Mouse (Mus musculus) myocyte (in vitro differentiated cells): ENCODE results near the gene Eif5b. TPM values are rescaled to one million over a fixed set of nuclear protein-coding genes. Genes with fewer than 3 reads are reported as not detected.
"Not testable (repeated sequence)": the region's sequence is repeated elsewhere in the genome, so short reads cannot be mapped to it uniquely, and the experiment has no call there.

Source experiments
- H3K27me3 ChIP-seq: one replicate; pipeline ENCODE4 v1.6.1; 2011; ENCODE audit not compliant: control insufficient read depth, insufficient read depth, insufficient read length
- H3K36me3 ChIP-seq: one replicate; pipeline ENCODE4 v1.6.1; 2011; ENCODE audit not compliant: control insufficient read depth, insufficient read depth
- H3K4me2 ChIP-seq: one replicate; pipeline ENCODE4 v1.6.1; 2011; ENCODE audit warnings: low read depth, control low read depth
- H3K4me3 ChIP-seq: one replicate; pipeline ENCODE4 v1.5.1; 2011; ENCODE audit warnings: mild to moderate bottlenecking, control low read depth, moderate library complexity
- H3K79me2 ChIP-seq: one replicate; pipeline ENCODE4 v1.6.1; 2011; ENCODE audit not compliant: control insufficient read depth, insufficient read depth
- H3ac ChIP-seq: one replicate; pipeline ENCODE4 v1.6.1; 2011; ENCODE audit not compliant: control insufficient read depth, insufficient read length
- CEBPB ChIP-seq: IDR thresholded peaks from 2 replicates; pipeline ENCODE4 v1.6.1; 2011; ENCODE audit warnings: mild to moderate bottlenecking, moderate library complexity; ENCODE audit not compliant: poor library complexity, insufficient read depth, severe bottlenecking
- E2F4 ChIP-seq: IDR thresholded peaks from one replicate; pipeline ENCODE4 v1.6.1; 2011; ENCODE audit warnings: mild to moderate bottlenecking, control low read depth, moderate library complexity; ENCODE audit not compliant: insufficient read depth
- MAX ChIP-seq: IDR thresholded peaks from one replicate; pipeline ENCODE4 v1.6.1; 2011; ENCODE audit warnings: low read depth, mild to moderate bottlenecking, control low read depth
- MYOD1 ChIP-seq, 3 experiments: IDR thresholded peaks; one replicate each; pipeline ENCODE4 v1.6.1; 2011; ENCODE audit warnings: control low read depth in 2 of 3, low read depth in 2 of 3, mild to moderate bottlenecking in 2 of 3, moderate library complexity in 1 of 3; ENCODE audit not compliant: insufficient read length in 2 of 3, control insufficient read depth in 1 of 3
- MYOG ChIP-seq, 3 experiments: IDR thresholded peaks; one replicate each; pipeline ENCODE4 v1.6.1; 2011; ENCODE audit warnings: control low read depth in 2 of 3, low read depth in 2 of 3, mild to moderate bottlenecking in 2 of 3; ENCODE audit not compliant: insufficient read length in 2 of 3, control insufficient read depth in 1 of 3, insufficient read depth in 1 of 3
- POLR2A ChIP-seq: IDR thresholded peaks from one replicate; pipeline ENCODE4 v1.6.1; 2011; ENCODE audit warnings: low read depth, mild to moderate bottlenecking, control low read depth, moderate library complexity; ENCODE audit not compliant: insufficient read length
- POLR2AphosphoS2 ChIP-seq: IDR thresholded peaks from one replicate; pipeline ENCODE4 v1.6.1; 2011; ENCODE audit warnings: low read depth, control low read depth; ENCODE audit not compliant: insufficient read length
- REST ChIP-seq: IDR thresholded peaks from one replicate; pipeline ENCODE4 v1.6.1; 2011; ENCODE audit warnings: mild to moderate bottlenecking, control low read depth, moderate library complexity; ENCODE audit not compliant: insufficient read depth, insufficient read length
- SRF ChIP-seq: IDR thresholded peaks from one replicate; pipeline ENCODE4 v1.6.1; 2011; ENCODE audit warnings: low read depth; ENCODE audit not compliant: control insufficient read depth, insufficient read length
- TCF12 ChIP-seq: IDR thresholded peaks from one replicate; pipeline ENCODE4 v1.6.1; 2011; ENCODE audit warnings: mild to moderate bottlenecking, control low read depth; ENCODE audit not compliant: poor library complexity, insufficient read depth, severe bottlenecking
- TCF3 ChIP-seq: IDR thresholded peaks from one replicate; pipeline ENCODE4 v1.6.1; 2011; ENCODE audit warnings: low read depth, control low read depth; ENCODE audit not compliant: insufficient read length
- USF1 ChIP-seq: IDR thresholded peaks from one replicate; pipeline ENCODE4 v1.6.1; 2011; ENCODE audit warnings: low read depth, mild to moderate bottlenecking, control low read depth, moderate library complexity
- polyA plus RNA-seq: library from polyadenylated mRNA; unstranded; fragments of >200 nt; fragmentation: generic; extraction: Trizol; gene quantifications from one replicate; pipeline ENCODE4 v1.2.1, GENCODE M21; 2012; ENCODE audit warnings: missing spikeins

Gene Eif5b
- polyA plus RNA-seq, 1 experiment: 16.2 TPM

DNA sequence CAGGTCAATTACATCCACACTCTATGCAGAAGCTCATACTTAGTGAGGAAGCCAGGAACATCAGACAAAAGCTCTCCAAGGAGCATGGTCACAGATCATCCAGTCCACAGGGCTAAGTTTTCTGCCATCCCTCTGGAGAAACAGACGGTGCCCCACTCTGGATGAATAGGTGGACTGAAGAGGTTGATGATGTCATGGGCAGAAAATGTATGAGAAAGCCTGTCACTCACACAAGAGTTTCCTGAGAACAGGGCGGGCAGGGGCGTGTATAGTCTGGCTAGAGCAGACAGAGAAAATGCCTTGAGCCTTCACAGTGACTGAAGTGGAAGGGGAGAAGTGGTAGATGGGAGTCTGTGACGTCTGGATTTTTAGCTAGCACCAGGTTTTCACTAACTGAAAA is 26.3 kb upstream of the Eif5b start:
- Histone ChIP-seq H3K27me3 (peaks cover 5% of the 10 kb centered on the region), H3ac (no peak overlapping the region), H3K79me2 (no peaks in the 10 kb centered on the region), H3K36me3 (no peaks in the 10 kb centered on the region), H3K4me2 (no peak overlapping the region), H3K4me3 (no peak overlapping the region)
- no peak for TF ChIP-seq MYOD1 (IDR thresholded peaks at IDR 0.05; ENCODE audit: control insufficient read depth in 1 of 3, insufficient read length in 2 of 3, low read depth in 2 of 3)

DNA sequence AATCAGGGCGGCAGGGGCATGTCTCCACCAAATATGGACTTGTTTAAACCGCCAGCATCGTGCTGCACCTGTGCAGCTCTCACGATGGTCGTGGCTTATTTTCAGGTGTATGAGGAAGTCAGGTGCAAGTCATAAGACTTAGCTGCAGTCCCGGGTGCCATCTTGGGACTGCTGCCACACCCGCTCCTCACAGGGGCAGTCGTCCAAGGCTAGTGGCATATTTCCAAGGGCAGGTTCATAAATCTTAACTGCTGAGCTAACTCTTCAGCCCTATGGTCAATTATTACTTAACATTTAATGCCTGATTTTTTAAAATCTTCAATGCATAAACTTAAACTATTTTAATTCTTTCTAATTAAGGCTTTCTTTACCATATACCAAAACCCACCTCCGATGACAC is 21.1 kb upstream of the Eif5b start:
- not testable (repeated sequence) for H3K79me2 ChIP-seq, H3K36me3 ChIP-seq, H3K4me3 ChIP-seq, H3ac ChIP-seq, H3K4me2 ChIP-seq, H3K27me3 ChIP-seq

DNA sequence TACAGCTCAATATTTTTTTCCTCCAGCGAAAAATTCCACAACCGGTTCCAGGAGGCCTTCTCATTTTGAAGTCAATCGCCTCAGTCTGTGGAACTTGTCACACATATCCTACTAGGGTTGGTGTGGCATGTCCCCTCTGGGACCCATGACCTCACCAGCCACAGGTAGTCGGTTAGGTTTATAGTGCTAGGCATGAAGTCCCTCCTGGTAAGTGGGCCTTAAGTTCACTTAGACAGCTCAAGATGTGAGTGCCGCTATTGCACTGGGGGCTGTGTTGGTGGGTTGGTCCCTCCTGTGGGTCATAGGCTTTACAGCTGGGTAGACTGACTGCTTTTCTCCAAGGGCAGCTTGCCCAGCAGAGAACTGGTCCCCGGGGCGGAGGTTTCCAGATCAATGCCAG is 20.5 kb upstream of the Eif5b start:
- Histone ChIP-seq H3K4me2 (no peak overlapping the region), H3K79me2 (no peaks in the 10 kb centered on the region), H3K36me3 (no peaks in the 10 kb centered on the region), H3K4me3 (no peak overlapping the region), H3ac (no peak overlapping the region), H3K27me3 (peaks cover 5% of the 10 kb centered on the region)
- TF ChIP-seq MYOG (IDR thresholded peaks at IDR 0.05; ENCODE audit: control insufficient read depth in 1 of 3, insufficient read depth in 1 of 3, insufficient read length in 2 of 3, low read depth in 2 of 3): no peak
- TF ChIP-seq MAX: no peak
- TF ChIP-seq USF1: no peak
- TF ChIP-seq POLR2AphosphoS2: no peak
- TF ChIP-seq E2F4: no peak
- no peak for TF ChIP-seq REST
- no peak for TF ChIP-seq TCF3
- TF ChIP-seq POLR2A: no peak
- TF ChIP-seq MYOD1 (IDR thresholded peaks at IDR 0.05; ENCODE audit: control insufficient read depth in 1 of 3, insufficient read length in 2 of 3, low read depth in 2 of 3): no peak
- no peak for TF ChIP-seq CEBPB
- TF ChIP-seq SRF: no peak
- TF ChIP-seq TCF12: no peak

DNA sequence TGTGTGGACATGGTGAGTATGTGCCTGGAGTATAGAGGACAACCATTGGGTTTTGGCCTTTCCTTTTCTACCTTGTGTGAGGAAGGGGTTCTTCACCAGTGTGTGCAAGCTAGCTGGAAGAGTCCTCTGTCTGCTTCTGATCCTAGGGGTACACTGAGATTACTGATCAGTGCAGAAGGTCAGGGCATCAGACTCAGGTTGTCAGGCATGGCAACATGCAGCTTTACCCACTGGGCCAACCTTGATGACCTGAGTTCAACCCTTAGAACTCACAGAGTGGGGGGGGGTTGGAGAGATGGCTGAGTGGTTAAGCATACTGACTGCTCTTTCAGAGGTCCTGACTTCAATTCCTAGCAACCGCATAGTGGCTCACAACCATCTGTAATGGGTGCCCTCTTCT is 13.5 kb upstream of the Eif5b start:
- Histone ChIP-seq H3K27me3 (no peaks in the 10 kb centered on the region), H3ac (no peak overlapping the region), H3K79me2 (no peaks in the 10 kb centered on the region), H3K4me3 (no peak overlapping the region), H3K4me2 (no peak overlapping the region), H3K36me3 (peaks cover 32% of the 10 kb centered on the region)
- TF ChIP-seq REST (no peak), POLR2AphosphoS2 (peak; percentile 72)

DNA sequence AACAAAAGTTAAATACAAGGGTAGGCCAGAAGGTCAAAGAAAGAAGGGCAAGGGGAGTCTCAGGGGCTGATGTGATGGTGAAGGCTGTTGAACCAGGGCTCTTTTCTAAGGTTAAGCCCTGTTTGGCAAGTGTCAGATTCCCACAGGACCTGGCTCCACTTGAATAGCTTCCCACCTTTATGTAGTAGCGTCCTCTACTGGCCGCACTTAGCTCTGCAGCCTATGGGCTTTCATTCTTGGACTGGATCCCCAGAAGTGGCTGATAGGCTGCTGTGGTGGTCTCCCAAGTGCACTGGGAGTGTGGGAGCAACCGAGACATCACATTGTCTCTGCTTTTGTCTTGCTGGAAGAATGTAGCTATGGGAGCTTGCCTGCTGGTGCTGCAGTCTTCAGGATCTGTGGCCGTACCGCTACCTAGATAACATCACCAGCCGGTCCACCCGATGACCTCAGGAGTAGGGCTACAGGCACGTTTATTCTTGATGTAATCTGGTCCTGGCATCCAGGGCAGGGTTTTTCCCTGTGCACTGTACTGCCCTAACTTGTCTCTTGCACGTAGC is 12.0 kb upstream of the Eif5b start:
- Histone ChIP-seq H3K4me3 (no peak overlapping the region), H3K4me2 (no peak overlapping the region), H3ac (no peak overlapping the region), H3K79me2 (no peaks in the 10 kb centered on the region), H3K27me3 (no peaks in the 10 kb centered on the region), H3K36me3 (peaks cover 40% of the 10 kb centered on the region)
- TF ChIP-seq E2F4 (no peak), POLR2AphosphoS2 (peak; percentile 77), CEBPB (no peak)

DNA sequence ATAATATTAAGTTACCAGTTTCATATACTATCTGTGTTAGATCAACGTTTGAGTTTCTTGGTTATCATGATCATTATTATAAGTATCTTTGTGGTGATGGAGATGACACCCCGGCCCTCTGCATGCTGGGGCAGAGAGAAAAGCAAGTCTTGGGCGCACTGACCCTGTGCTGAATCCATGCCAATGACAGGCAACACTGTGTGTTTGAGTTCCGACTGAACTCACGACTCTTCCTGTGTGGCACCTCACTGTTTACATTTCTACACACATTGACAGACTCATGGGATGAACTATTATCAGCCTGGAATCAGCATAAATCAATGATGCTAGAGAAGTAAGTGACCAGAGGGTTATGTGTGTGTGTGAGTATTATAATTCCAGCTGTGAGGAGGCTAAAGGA is 10.0 kb upstream of the Eif5b start:
- Histone ChIP-seq H3K79me2 (peaks cover 4% of the 10 kb centered on the region), H3K4me2 (no peak overlapping the region), H3ac (no peak overlapping the region), H3K36me3 (peaks cover 61% of the 10 kb centered on the region), H3K4me3 (no peak overlapping the region), H3K27me3 (no peaks in the 10 kb centered on the region)
- TF ChIP-seq TCF12 (no peak), USF1 (no peak), E2F4 (no peak), POLR2A (no peak), MAX (no peak), SRF (no peak), MYOG (IDR thresholded peaks at IDR 0.05; ENCODE audit: control insufficient read depth in 1 of 3, insufficient read depth in 1 of 3, insufficient read length in 2 of 3, low read depth in 2 of 3) (no peak), CEBPB (no peak), POLR2AphosphoS2 (no peak), MYOD1 (IDR thresholded peaks at IDR 0.05; ENCODE audit: control insufficient read depth in 1 of 3, insufficient read length in 2 of 3, low read depth in 2 of 3) (no peak), REST (no peak)
